Mouse (Mus musculus) brown adipose tissue, adult 24 weeks (tissue): ENCODE measurements around the gene Mboat2. TPM values are rescaled to one million over a fixed set of nuclear protein-coding genes. Genes with fewer than 3 reads are reported as not detected.

ENCODE experiments used
- H3K27ac ChIP-seq: fragments of 200-500 bp; replicated peaks from 2 replicates; pipeline ENCODE4 v1.5.1; 2012; ENCODE audit warnings: low read depth, mild to moderate bottlenecking, low read length
- H3K4me1 ChIP-seq: fragments of 200-500 bp; 2 replicates; pipeline ENCODE4 v1.6.1; 2012; ENCODE audit warnings: low read length, mixed read lengths; ENCODE audit not compliant: control insufficient read depth, insufficient read depth, insufficient read length
- H3K4me3 ChIP-seq: fragments of 200-500 bp; 2 replicates; pipeline ENCODE4 v1.5.1; 2012; ENCODE audit warnings: low read depth, mild to moderate bottlenecking, low read length, moderate library complexity; ENCODE audit not compliant: insufficient read depth
- polyA plus RNA-seq: library from polyadenylated mRNA; stranded (reverse); fragments of >200 nt; gene quantifications from 2 replicates; pipeline ENCODE4 v1.2.4, GENCODE M21; 2012; ENCODE audit not compliant: missing spikeins, insufficient read depth, insufficient read length

Mboat2 gene
- polyA plus RNA-seq = 2.0 TPM in 1 of 2 replicates, not detected in the other

DNA sequence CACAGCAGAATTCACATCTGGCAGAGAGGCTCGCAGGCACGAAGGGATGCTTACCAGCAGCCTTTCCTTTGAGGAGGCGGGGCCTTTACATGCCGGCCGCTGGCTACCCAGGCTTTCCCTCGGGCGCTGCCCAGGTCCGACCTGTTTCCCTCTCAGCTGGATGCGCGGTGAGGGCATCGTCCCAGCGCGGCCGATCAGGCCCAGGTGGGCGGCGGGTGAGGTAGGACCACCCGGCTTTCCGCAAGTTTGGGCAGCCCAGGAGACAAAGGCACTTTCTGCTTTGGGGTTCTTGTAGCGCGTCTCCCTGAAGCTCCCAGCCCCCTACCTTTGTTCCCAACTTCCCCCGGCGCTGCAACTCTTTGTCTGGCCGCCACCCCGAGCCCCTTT lies at the start of gene Mboat2:
TSS of gene Mboat2 (plus strand) at position 114 of the 387 bp plus-strand sequence.
- H3K27ac ChIP-seq = no peak within 1 kb of the TSS
- H3K4me3 ChIP-seq = peak within 1 kb of the TSS; percentile 76
- no peaks in the 10 kb centered on the region; the same call in 1 of the 2 replicates for H3K4me1 ChIP-seq

GRCm38 (mm10) chr12:24783735-24784134 lies 46.9 kb upstream of the Mboat2 start:
- H3K4me3 ChIP-seq = no peak overlapping the region
- no peaks in the 10 kb centered on the region for H3K4me1 ChIP-seq
- no peak overlapping the region for H3K27ac ChIP-seq

DNA sequence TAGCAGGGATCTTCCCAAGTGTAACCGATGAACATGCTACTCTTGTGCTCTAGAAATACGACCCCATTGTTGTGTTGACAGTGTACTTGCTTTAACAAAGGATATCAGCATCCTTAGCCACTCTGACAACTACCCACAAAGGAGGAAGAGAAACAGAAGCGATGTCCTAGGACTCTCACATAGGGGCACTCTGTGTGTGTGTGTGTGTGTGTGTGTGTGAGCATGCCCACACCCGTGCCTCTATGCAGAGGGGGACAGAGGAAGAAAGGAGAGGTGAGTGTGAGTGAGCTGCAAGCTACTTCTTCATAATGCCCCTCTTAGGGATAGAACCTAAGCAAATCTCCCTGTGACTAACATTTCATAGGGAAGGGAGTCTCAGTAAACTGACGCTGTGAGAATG lies 44.8 kb upstream of the Mboat2 start:
- H3K4me3 ChIP-seq = no peak overlapping the region
- no peaks in the 10 kb centered on the region for H3K4me1 ChIP-seq
- no peak overlapping the region for H3K27ac ChIP-seq

DNA sequence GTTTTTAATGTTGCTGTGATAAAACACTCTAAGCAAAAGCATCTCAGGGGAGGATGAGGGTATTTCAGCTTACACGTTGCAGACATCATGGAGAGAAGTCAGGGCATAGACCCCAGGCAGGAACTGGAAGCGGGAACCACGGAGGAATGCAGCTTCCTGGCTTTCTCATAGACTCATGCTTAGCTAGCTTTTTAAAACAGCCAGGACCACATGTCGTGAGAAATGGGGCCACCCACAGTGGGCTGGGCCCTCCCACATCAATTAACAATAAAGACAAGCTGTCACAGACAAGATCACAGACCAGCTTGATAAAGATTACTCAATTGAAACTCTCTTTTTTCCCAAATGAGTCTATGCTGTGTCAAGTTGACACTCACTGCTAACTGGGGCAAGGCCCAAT lies 44.4 kb upstream of the Mboat2 start:
- no peak overlapping the region for H3K27ac ChIP-seq
- no peaks in the 10 kb centered on the region for H3K4me1 ChIP-seq
- no peak overlapping the region for H3K4me3 ChIP-seq

- H3K27ac ChIP-seq = no peak overlapping the region
- H3K4me3 ChIP-seq = no peak overlapping the region
- H3K4me1 ChIP-seq = no peaks in the 10 kb centered on the region
Observed at GRCm38 (mm10) chr12:24789659-24790058, 41.0 kb upstream of the Mboat2 start.

- Histone ChIP-seq H3K4me1 (no peaks in the 10 kb centered on the region), H3K4me3 (no peak overlapping the region), H3K27ac (no peak overlapping the region)
Observed at GRCm38 (mm10) chr12:24811230-24811629, 19.4 kb upstream of the Mboat2 start.

DNA sequence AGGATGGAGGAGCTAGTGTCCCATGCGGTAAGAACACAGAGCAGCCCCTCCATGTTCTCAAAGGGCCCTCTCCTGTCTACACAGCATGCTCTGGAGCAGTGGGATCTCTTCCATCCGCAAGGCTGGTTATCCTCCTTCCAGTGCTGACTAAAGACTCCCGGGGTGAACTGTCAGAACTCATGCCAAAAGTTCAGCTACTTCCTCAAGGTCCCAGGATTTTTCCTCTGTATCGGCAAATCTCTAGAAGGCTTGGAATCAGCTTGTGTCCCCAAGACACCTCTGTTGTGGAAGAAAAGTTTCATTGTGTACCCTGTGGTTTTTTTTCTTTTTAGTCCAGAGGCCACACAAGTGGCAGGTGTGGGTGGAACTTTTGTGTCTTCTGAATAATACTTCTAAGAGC lies 18.8 kb upstream of the Mboat2 start:
- Histone ChIP-seq H3K4me1 (no peaks in the 10 kb centered on the region), H3K4me3 (no peak overlapping the region), H3K27ac (no peak overlapping the region)

DNA sequence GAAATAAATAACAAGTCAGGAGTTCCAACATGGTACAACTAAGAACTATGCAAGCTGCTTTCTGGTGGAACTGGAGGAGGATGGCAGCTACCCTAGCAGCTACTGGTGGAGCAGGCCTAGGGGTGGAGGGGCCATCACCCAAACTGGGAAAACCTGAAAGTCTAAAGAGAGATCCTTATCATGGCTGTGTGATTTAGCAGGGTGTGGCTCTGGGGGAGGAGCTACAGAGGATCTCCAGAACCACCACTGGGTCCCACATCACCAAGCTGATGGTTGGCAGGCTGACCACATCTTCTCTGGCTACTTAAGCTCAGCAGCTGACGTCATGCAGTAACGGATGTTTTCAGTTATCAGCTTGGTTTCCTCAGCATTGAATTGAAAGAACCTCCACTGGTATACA lies 7.8 kb upstream of the Mboat2 start:
- H3K4me1 ChIP-seq = no peaks in the 10 kb centered on the region
- no peak overlapping the region for H3K27ac ChIP-seq
- no peak overlapping the region for H3K4me3 ChIP-seq

- Histone ChIP-seq H3K4me1 (no peaks in the 10 kb centered on the region), H3K4me3 (no peak overlapping the region), H3K27ac (no peak overlapping the region)
Observed at GRCm38 (mm10) chr12:24823636-24824354, 6.9 kb upstream of the Mboat2 start.

DNA sequence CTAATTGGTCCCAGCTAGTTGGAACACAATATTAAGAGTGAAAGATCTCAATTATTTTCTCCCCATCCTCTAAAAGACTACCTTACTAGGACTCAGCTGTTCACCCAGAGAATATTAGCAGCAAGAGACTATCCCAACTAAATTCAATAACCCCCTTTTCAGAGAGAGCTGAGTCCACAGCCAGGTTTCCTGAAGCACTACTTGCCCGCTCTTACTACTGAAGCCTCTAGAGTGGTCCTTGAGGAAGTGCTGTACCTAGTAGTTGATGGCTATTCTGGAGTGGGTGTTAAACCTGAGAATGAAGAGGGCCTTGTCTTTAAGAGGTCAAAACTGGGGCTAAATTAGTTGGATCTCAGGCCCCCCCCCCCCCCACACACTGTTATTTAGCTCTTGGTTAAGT lies 593 bp upstream of the Mboat2 start:
- Histone ChIP-seq H3K4me3 (no peak overlapping the region), H3K4me1 (no peaks in the 10 kb centered on the region; the same call in 1 of the 2 replicates), H3K27ac (no peak overlapping the region)

DNA sequence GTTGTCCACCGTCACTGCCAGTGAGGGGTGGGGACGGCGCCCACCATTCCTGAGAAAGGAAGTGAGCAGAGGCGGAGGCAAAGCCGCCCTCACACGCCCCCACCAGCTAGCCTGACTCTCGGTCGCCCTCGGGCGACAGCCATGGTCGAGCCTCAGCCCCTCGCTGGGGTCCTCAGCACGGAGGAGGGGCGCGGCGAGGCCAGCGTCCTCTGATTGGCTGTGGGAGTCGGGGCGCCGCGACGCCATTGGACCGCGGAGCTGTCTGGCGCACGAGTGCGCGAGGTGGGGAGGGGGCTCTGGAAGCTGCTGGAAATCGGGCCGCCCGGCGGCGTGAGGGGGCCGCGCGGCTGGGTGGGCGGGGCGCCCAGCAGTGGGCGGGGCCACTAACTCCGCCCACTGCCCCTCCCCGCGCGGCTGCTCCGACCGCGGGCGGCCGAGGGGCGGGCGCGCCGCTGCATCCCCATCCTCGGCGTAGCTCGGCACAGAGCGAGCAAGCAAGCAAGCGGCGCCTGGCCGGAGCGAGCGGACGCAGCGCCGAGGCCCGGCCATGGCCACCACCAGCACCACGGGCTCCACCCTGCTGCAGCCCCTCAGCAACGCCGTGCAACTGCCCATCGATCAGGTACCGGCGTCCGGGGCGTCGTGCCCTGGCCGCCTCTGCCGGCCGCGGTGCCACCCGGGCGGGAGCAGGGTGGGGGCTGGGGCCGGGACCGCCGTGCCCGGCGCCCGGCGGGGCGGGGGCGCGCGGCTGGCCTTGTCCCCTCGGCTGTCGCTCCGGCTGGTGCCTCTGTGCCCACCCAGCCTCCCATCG lies 679 bp downstream of the Mboat2 start:
- H3K4me3 ChIP-seq = peak overlapping the region; percentile 76

DNA sequence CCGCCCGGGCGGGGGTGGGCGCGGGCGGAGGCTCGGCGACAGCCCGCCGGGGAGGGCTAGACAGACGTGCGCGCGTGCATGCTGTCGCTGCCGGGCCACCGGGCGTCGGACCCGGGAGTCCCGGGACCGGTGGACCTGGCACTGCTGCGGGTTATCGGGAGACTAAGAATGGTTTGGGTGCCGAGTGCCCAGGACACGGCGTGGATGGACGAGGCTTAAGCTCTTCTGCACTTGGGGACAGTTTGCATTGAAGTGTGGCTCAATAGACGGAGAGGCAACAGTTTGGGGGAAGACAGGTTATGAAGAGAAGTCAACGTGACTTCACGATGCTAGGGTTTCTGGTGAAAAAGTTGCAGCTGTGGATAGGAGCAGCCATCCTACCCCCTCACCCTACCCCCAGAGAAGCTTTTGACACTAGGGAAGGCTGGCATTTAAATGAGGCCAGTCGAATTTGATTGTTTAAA lies 1.3 kb downstream of the Mboat2 start:
- H3K27ac ChIP-seq = no peak overlapping the region
- peak overlapping the region; percentile 67 for H3K4me3 ChIP-seq
- no peaks in the 10 kb centered on the region; the same call in 1 of the 2 replicates for H3K4me1 ChIP-seq

More for the DNA sequence above, 679 bp downstream of the Mboat2 start:
- Histone ChIP-seq H3K4me1 (no peaks in the 10 kb centered on the region; the same call in 1 of the 2 replicates), H3K27ac (no peak overlapping the region)

DNA sequence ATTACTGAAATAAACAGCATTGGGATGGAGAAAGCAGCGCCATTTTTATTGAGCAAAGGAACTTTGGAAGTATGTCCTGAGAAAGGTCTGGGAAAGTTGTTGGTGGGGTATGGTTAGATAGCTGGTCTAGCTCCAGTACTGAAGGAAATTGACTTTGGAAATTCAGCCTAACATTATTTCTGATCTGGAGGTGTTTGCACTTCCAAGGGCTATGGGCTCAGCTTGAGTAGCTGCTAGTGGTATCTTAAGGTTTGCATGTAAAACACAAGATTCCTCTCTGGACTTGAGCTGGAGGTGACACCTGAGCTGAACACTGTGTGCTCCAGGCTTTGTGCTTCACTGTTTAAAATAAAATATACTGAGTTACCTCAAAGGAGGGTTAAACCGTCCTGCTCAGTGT lies 1.8 kb downstream of the Mboat2 start:
- H3K27ac ChIP-seq = no peak overlapping the region
- H3K4me3 ChIP-seq = peak overlapping the region; percentile 67
- no peaks in the 10 kb centered on the region; the same call in 1 of the 2 replicates for H3K4me1 ChIP-seq

GRCm38 (mm10) chr12:24837947-24838346 lies 7.3 kb downstream of the Mboat2 start:
- H3K27ac ChIP-seq = no peak overlapping the region
- H3K4me1 ChIP-seq = no peaks in the 10 kb centered on the region; the same call in 1 of the 2 replicates
- H3K4me3 ChIP-seq = no peak overlapping the region

DNA sequence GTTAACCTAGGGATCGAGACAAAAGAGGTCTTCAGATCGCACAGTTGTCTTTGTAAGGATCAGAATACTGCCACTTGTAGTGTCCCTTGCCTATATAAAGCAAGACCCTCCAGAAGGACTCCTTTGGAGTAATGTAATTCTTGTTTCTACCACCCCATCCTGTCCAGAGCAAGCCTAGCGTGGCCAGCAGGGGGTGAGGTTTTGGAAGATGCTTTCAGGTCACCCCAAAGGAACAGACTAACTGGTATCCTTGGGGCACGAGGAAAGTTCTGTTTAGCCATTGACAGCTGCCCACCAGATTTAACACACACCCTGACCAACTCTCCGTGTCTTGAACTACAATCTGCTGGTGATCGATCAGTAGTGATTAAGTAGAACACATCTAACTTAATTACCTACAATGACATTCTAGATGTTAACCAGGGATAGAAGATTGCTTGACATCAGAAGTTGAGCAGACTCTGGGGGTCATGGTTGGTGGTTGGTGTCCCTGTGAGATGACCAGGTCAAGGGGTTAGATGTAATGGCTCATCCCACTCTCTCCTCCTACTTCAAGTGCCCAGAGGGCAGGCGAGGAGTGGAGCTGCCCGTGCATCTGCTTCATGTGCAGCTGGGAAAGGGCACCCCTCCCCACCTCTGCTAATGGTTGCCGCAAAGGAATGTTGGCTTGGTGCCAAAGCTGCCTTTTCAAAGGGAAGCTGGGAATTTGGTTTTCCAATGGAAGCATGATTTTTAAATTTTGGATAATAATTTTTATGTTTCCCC lies 10.6 kb downstream of the Mboat2 start:
- H3K4me3 ChIP-seq = no peak overlapping the region
- no peaks in the 10 kb centered on the region for H3K4me1 ChIP-seq
- H3K27ac ChIP-seq = no peak overlapping the region
